Mouse (Mus musculus) liver, postnatal 0 days (tissue): Measurements from ENCODE around the gene Gpsm1. TPM values are rescaled to one million over a fixed set of nuclear protein-coding genes. Genes with fewer than 3 reads are reported as not detected.

Experiments used
- ATAC-seq: fragments of 200-750 bp; cut with Nextera tagmentation; 2 replicates; pipeline ENCODE4 v1.8.0; 2017; ENCODE audit warnings: mild to moderate bottlenecking, moderate library complexity
- DNase-seq: peaks from one replicate; pipeline ENCODE4 v3.0.0-alpha.2; 2016
- H3K27ac ChIP-seq: fragments of 300-500 bp; sonication (generic); 2 replicates; pipeline ENCODE4 v1.5.1; 2014; ENCODE audit warnings: antibody characterized with exemption, moderate library complexity, mild to moderate bottlenecking, low read depth
- H3K27me3 ChIP-seq: fragments of 300-500 bp; sonication (generic); 2 replicates; pipeline ENCODE4 v1.6.1; 2014; ENCODE audit warnings: low read length, control low read depth, mixed read lengths; ENCODE audit not compliant: insufficient read depth
- H3K36me3 ChIP-seq: fragments of 300-500 bp; sonication (generic); replicated peaks from 2 replicates; pipeline ENCODE4 v1.6.1; 2014; ENCODE audit warnings: mild to moderate bottlenecking, control low read depth, low read length, moderate library complexity, mixed read lengths; ENCODE audit not compliant: insufficient read depth
- H3K4me1 ChIP-seq: fragments of 300-500 bp; sonication (generic); 2 replicates; pipeline ENCODE4 v1.6.1; 2014; ENCODE audit warnings: antibody characterized with exemption, mild to moderate bottlenecking, control low read depth; ENCODE audit not compliant: insufficient read depth
- H3K4me2 ChIP-seq: fragments of 300-500 bp; sonication (generic); 2 replicates; pipeline ENCODE4 v1.6.1; 2014; ENCODE audit warnings: low read depth, mild to moderate bottlenecking, low read length, moderate library complexity, mixed read lengths
- H3K4me3 ChIP-seq: fragments of 300-500 bp; sonication (generic); 2 replicates; pipeline ENCODE4 v1.5.1; 2014; ENCODE audit warnings: low read depth, low read length
- H3K9ac ChIP-seq: fragments of 300-500 bp; sonication (generic); replicated peaks from 2 replicates; pipeline ENCODE4 v1.6.1; 2014; ENCODE audit warnings: mild to moderate bottlenecking, moderate library complexity
- H3K9me3 ChIP-seq: fragments of 300-500 bp; sonication (generic); 2 replicates; pipeline ENCODE4 v1.6.1; 2016; ENCODE audit warnings: mild to moderate bottlenecking, control low read depth, low read length, mixed read lengths
- CTCF ChIP-seq: sonication (generic); IDR thresholded peaks from 2 replicates; pipeline ENCODE4 v1.5.1; 2016; ENCODE audit warnings: antibody characterized with exemption, low read depth
- EP300 ChIP-seq: IDR thresholded peaks from 2 replicates; pipeline ENCODE4 v1.6.1; 2016; ENCODE audit warnings: antibody characterized with exemption, low read depth, mild to moderate bottlenecking
- WGBS: fragments of 180-500 bp; shearing (Covaris S2); extraction: QIAGEN DNeasy Blood & Tissue Kit; methylation state at CpG from one replicate; pipeline ENCODE4 v1.1.7; 2014; ENCODE audit not compliant: insufficient replicate concordance; 5-methylcytosine and 5-hydroxymethylcytosine counted together
- polyA plus RNA-seq: library from polyadenylated mRNA; unstranded; fragments of >200 nt; fragmentation: Nextera tagmentation; extraction: Ambion mirVana; gene quantifications from 2 replicates; pipeline ENCODE4 v1.2.1, GENCODE M21; 2015

Gene Gpsm1
- polyA plus RNA-seq, 1 experiment from 2014 or later, result 1.9 TPM

DNA sequence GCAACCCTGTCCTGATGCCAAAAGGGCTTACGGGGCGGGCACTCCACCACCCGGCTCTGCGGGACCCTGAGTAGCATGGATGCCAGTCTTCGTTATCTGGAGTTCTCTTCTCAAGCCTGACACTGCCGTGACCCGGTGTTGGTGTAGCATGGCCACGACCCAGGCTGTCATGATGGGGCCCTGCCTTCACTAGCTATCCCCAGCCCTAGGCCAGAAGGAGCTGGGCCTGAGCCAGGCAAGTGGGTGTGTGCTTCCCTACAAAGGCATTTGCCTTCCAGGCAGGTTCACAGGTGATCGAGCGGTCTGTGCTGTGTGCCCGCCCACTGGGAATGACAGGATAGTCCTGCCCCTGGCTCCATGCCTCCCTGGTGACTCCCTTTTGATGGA lies 603 bp downstream of the Gpsm1 start:
- peak overlapping the region; percentile 72 for H3K9ac ChIP-seq
- H3K27me3 ChIP-seq, result no peaks in the 10 kb centered on the region
- H3K9me3 ChIP-seq, result no peaks in the 10 kb centered on the region
- peak; percentile 69 for DNase-seq
- peak; percentile 66 for ATAC-seq
- peak overlapping the region; percentile 96 for H3K4me2 ChIP-seq
- H3K4me3 ChIP-seq, result peak overlapping the region; percentile 69
- H3K36me3 ChIP-seq, result no peaks in the 10 kb centered on the region
- TF ChIP-seq EP300, result no peak
- TF ChIP-seq CTCF, result no peak
- H3K27ac ChIP-seq, result peak overlapping the region; percentile 60
- 7% methylated on average over 11 of the region's 11 CpGs for WGBS
- H3K4me1 ChIP-seq, result no peaks in the 10 kb centered on the region; the same call in 1 of the 2 replicates

DNA sequence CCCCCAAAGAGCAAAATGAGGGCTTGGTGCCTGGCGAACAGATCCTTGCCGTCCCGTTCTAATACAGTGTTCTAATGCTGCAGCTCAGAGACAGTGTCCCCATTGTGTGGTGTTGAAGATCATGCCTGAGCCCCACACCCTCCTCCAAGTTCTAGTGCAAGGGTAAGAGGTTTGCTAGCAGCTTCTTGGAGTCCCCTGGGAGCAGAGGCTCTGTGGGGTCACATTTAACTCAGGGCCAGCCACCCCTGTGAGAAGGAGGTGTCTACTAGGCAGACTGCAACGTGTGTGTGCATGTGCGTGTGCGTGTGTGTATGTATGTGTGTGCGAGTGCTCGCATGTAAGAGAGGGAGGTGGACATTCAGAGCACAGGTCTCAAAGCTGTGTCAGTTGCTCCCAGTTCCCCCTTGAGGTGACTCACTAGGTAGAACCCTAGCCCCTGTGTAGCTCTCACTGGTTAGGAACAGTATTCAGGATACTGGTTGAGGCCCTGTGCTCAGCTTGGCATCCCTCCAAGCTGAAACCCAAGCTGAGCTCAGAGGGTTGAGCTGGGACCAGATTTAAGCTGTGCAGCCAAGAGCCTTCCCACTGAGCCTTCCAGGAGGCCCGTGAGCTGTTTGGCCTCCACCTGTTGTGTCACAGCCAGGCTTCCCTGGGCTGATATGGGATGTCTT lies 1.4 kb downstream of the Gpsm1 start:
- Histone ChIP-seq H3K36me3 (no peaks in the 10 kb centered on the region), H3K27me3 (no peaks in the 10 kb centered on the region), H3K9me3 (no peaks in the 10 kb centered on the region), H3K4me3 (no peak overlapping the region), H3K4me1 (no peaks in the 10 kb centered on the region; the same call in 1 of the 2 replicates), H3K4me2 (peak overlapping the region; percentile 96), H3K27ac (no peak overlapping the region), H3K9ac (no peak overlapping the region)
- 79% methylated on average over 9 of the region's 9 CpGs for WGBS
- no peak for TF ChIP-seq EP300
- no peak for TF ChIP-seq CTCF
- DNase-seq (no peak), ATAC-seq (no peak)

DNA sequence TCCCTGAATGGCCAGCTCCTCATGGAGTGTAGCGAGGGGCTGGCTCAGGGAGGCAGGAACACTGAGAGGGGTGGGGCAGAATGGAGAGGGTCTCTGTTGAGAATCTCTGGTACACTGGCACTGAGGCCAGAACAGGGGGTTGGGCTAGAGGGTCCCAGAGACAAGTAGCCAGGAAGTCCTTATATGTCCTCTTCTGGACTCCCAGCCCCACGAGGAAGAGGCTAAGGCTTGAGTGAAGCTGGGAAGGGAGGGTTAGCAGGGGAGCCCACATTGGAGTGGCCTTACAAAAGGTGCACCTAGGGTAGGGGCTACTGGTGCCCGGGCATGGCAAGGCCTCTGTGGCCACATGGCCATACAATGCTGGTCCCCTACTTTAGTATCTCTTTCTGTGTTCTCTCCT lies 2.1 kb downstream of the Gpsm1 start:
- no peak overlapping the region for H3K9ac ChIP-seq
- no peak for ATAC-seq
- no peak overlapping the region for H3K4me3 ChIP-seq
- no peaks in the 10 kb centered on the region for H3K9me3 ChIP-seq
- TF ChIP-seq CTCF, result no peak
- no peak for TF ChIP-seq EP300
- H3K27me3 ChIP-seq, result no peaks in the 10 kb centered on the region
- no peak overlapping the region for H3K4me2 ChIP-seq
- 62% methylated on average over 3 of the region's 3 CpGs for WGBS
- DNase-seq, result no peak
- H3K36me3 ChIP-seq, result no peaks in the 10 kb centered on the region
- H3K4me1 ChIP-seq, result no peaks in the 10 kb centered on the region; the same call in 1 of the 2 replicates
- no peak overlapping the region for H3K27ac ChIP-seq

DNA sequence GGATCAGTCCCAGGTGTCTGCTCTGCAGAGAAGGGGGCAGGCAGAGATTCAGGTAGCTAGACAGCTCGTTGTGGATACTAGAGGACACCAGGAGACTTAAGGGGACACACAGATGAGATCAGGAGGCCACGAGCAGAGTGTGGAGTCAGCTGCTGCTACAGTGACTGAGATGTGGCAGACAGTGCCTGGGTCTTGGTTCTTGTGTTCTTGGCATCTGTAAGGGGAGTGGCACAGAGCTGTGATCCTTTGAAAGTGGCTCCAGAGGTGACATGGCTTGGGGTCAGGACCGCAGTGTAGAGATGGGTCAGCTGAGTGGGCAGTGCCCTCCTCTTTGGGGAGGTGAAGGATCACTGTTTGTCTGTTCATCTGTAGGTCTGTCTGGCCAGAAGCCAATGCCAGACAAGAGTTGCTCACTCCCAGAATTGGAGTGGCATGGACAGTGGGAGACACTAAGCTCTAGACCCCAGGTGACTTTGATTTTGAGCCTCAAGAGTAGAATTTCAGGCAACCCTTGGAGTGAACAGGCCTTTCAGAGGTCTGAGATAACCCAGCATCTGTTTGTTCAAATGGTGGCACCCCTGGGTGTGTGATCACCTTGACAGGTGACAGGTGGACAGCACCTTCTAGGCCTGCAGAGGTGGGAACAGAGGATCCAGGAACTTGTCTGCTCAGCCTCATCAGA lies 2.8 kb downstream of the Gpsm1 start:
- TF ChIP-seq EP300, result no peak
- no peak for TF ChIP-seq CTCF
- H3K27ac ChIP-seq, result no peak overlapping the region
- H3K27me3 ChIP-seq, result no peaks in the 10 kb centered on the region
- H3K4me1 ChIP-seq, result no peaks in the 10 kb centered on the region; the same call in 1 of the 2 replicates
- H3K4me3 ChIP-seq, result no peak overlapping the region
- H3K4me2 ChIP-seq, result no peak overlapping the region
- DNase-seq (no peak), ATAC-seq (no peak)
- 70% methylated on average over 3 of the region's 3 CpGs for WGBS
- no peaks in the 10 kb centered on the region for H3K9me3 ChIP-seq
- H3K36me3 ChIP-seq, result no peaks in the 10 kb centered on the region
- no peak overlapping the region for H3K9ac ChIP-seq

DNA sequence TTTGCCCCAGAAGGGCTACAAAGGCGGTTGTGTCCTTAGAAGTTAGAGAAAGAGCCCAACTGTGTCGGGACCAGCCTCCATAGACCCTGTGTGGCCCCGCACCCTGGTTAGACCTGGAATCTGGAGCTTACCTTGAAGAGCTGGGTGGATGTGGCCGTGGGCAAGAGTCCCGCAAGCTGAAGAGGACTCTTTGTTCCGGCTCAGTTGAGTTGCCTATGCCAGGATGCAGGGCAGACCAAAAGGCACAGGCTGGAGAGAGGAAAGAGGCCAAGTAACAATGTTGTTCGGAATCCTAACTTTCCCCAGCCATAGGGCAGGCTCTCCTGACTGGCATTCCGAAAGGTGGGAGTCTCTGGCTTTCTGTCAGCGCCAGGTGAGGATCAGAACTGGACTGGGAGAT lies 3.8 kb downstream of the Gpsm1 start:
- H3K4me3 ChIP-seq, result no peak overlapping the region
- no peaks in the 10 kb centered on the region for H3K9me3 ChIP-seq
- H3K9ac ChIP-seq, result no peak overlapping the region
- no peak for ATAC-seq
- H3K4me2 ChIP-seq, result no peak overlapping the region
- no peak overlapping the region for H3K27ac ChIP-seq
- TF ChIP-seq EP300, result no peak
- 76% methylated on average over 9 of the region's 9 CpGs for WGBS
- DNase-seq, result no peak
- no peaks in the 10 kb centered on the region for H3K27me3 ChIP-seq
- H3K4me1 ChIP-seq, result no peaks in the 10 kb centered on the region; the same call in 1 of the 2 replicates
- no peaks in the 10 kb centered on the region for H3K36me3 ChIP-seq

DNA sequence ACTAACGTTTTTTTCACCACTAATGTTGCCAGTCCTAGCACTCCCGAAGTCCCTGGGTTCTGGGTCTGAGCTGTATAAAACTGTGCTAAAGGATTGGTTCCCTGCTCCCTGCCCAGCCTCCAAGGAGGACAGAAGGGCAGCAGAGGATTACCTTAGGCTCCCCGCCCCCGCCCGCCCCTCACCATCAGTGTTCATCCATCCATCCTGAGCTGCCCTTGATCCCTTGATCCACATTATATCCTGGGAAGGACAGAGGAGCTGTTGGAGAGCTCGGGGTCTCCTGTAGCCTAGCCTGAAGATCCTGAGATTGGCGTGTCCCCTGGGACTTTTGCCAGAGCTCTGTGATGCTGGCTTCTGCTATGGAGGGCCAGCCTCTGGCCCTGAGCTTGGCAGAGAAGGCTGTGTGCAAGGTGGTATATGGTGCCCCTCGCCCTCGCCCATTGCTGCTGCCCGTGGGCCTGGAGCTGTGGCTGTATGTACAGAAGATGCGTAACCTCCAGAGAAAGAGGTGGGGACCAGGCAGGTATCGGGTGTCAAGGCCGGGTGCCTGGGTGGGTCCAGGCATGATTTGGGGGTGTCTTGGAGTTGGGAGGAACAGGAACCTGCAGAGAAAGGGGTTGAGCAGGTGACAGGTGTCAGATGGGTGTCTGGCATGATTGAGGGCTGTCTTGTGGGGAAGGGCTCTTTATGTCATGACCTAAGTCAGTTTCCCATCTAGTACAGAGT lies 4.4 kb downstream of the Gpsm1 start:
- Histone ChIP-seq H3K4me1 (no peaks in the 10 kb centered on the region; the same call in 1 of the 2 replicates), H3K9ac (no peak overlapping the region), H3K36me3 (no peaks in the 10 kb centered on the region), H3K27me3 (no peaks in the 10 kb centered on the region), H3K4me3 (no peak overlapping the region), H3K27ac (no peak overlapping the region), H3K9me3 (no peaks in the 10 kb centered on the region), H3K4me2 (no peak overlapping the region)
- ATAC-seq (no peak), DNase-seq (no peak)
- 88% methylated on average over 13 of the region's 13 CpGs for WGBS
- no peak for TF ChIP-seq EP300
- no peak for TF ChIP-seq CTCF
